Comparison of ENCODE assay signal across 10 mouse cellular contexts in genomic region chr14:60377107-60377506, GRCm38 (mm10). TPM values are rescaled to one million over a fixed set of nuclear protein-coding genes. Genes with fewer than 3 reads are reported as not detected.
DNase-seq lines count a peak whose midpoint lies in the region; ATAC-seq lines count a peak whose summit lies in the region.
"Had no signal": no experiment of that assay in that cellular context is flagged by ENCODE, and none has a peak within 500 bp of the region (broad histone marks: within the 10 kb centered on the region; RNA-seq: fewer than 3 reads in every experiment).

No protein-coding gene starts in this region.

- H3K27me3 ChIP-seq in embryonic facial prominence, embryonic 14.5 days (replicated peaks; ENCODE audit: control insufficient read depth, insufficient read depth, low read length): peaks cover 23% of the 10 kb centered on the region
- no peaks in the 10 kb centered on the region for H3K27me3 ChIP-seq in forebrain, embryonic 16.5 days (replicated peaks; ENCODE audit: control insufficient read depth, insufficient read depth, low read length)
- no peaks in the 10 kb centered on the region for H3K27me3 ChIP-seq in midbrain, embryonic 14.5 days (ENCODE audit: control insufficient read depth, insufficient read depth, low read length)

- no peaks in the 10 kb centered on the region for H3K36me3 ChIP-seq in embryonic facial prominence, embryonic 14.5 days (ENCODE audit: control insufficient read depth, insufficient read depth, low read length)
- H3K36me3 ChIP-seq in forebrain, embryonic 16.5 days (ENCODE audit: control insufficient read depth, insufficient read depth): no peaks in the 10 kb centered on the region
- 0 out of 2 replicates have a peak, but pooled peaks cover 7% of the 10 kb centered on the region for H3K36me3 ChIP-seq in midbrain, embryonic 14.5 days (ENCODE audit: control insufficient read depth, insufficient read depth, low read length)

- intact Hi-C loops in gastrocnemius, postnatal 14 days (cut with DNase I; ENCODE audit: low total_unique reads): no loop called here

- peaks cover 7% of the 10 kb centered on the region for H3K4me1 ChIP-seq in embryonic facial prominence, embryonic 14.5 days (ENCODE audit: control insufficient read depth, insufficient read depth, low read length)
- H3K4me1 ChIP-seq in forebrain, embryonic 16.5 days (replicated peaks; ENCODE audit: control insufficient read depth, insufficient read depth, low read length): peaks cover 28% of the 10 kb centered on the region
- peaks cover 31% of the 10 kb centered on the region for H3K4me1 ChIP-seq in midbrain, embryonic 14.5 days (ENCODE audit: control insufficient read depth, insufficient read depth, low read length)

- 82% methylated on average over 2 of the region's 2 CpGs for WGBS in embryonic facial prominence, embryonic 14.5 days
- 58% methylated on average over 2 of the region's 2 CpGs for whole genome bisulfite sequencing in forebrain, embryonic 16.5 days
- WGBS in midbrain, embryonic 14.5 days: 52% methylated on average over 2 of the region's 2 CpGs

- no peak overlapping the region for H3K9ac ChIP-seq in embryonic facial prominence, embryonic 14.5 days (ENCODE audit: low read depth, low read length)
- no peak overlapping the region; the same call in 1 of the 2 replicates for H3K9ac ChIP-seq in forebrain, embryonic 16.5 days (replicated peaks; ENCODE audit: low read depth, low read length)
- peak overlapping the region; percentile 98; the same call in 1 of the 2 replicates for H3K9ac ChIP-seq in midbrain, embryonic 14.5 days (replicated peaks; ENCODE audit: low read length)

- H3K27ac ChIP-seq in embryonic facial prominence, embryonic 14.5 days (replicated peaks; ENCODE audit: low read depth, low read length): no peak overlapping the region
- peak overlapping the region; percentile 95; the same call in 1 of the 2 replicates for H3K27ac ChIP-seq in forebrain, embryonic 16.5 days (ENCODE audit: low read length)
- peak overlapping the region; percentile 98 for H3K27ac ChIP-seq in midbrain, embryonic 14.5 days (replicated peaks; ENCODE audit: low read depth, low read length)

- no peaks in the 10 kb centered on the region for H3K9me3 ChIP-seq in embryonic facial prominence, embryonic 14.5 days (ENCODE audit: control insufficient read depth, low read length)
- H3K9me3 ChIP-seq in forebrain, embryonic 16.5 days (ENCODE audit: control insufficient read depth, low read length): no peaks in the 10 kb centered on the region
- no peaks in the 10 kb centered on the region for H3K9me3 ChIP-seq in midbrain, embryonic 14.5 days (ENCODE audit: control insufficient read depth, low read length)

- no peak; the same call in 1 of the 2 replicates for ATAC-seq in embryonic facial prominence, embryonic 14.5 days (ENCODE audit: low read depth)
- no peak; the same call in 1 of the 2 replicates for ATAC-seq in forebrain, embryonic 16.5 days
- ATAC-seq in midbrain, embryonic 14.5 days (ENCODE audit: low FRiP score, low TSS enrichment): no peak
- ATAC-seq: lung, postnatal 0 days had no signal

- peak; percentile 66 for DNase-seq in heart, adult 11 months
- DNase-seq in heart, adult 9 months (ENCODE audit: low spot score in 2 of 2): no peak
- DNase-seq in embryonic facial prominence, embryonic 14.5 days (ENCODE audit: low spot score): no peak
- no peak for DNase-seq in midbrain, embryonic 14.5 days
- no peak for DNase-seq in thymus, postnatal 0 days (ENCODE audit: low spot score)
- no peak for DNase-seq in gastrocnemius, postnatal 14 days
- DNase-seq: embryo, embryonic 11 days; heart, adult 18-20 months had no signal

- no peak overlapping the region for H3K4me3 ChIP-seq in embryonic facial prominence, embryonic 14.5 days (ENCODE audit: low read depth, low read length)
- no peak overlapping the region; the same call in 1 of the 2 replicates for H3K4me3 ChIP-seq in forebrain, embryonic 16.5 days (replicated peaks; ENCODE audit: low read length)
- no peak overlapping the region for H3K4me3 ChIP-seq in midbrain, embryonic 14.5 days (replicated peaks; ENCODE audit: low read depth, low read length)

- H3K4me2 ChIP-seq in embryonic facial prominence, embryonic 14.5 days (ENCODE audit: low read depth, low read length): peak overlapping the region; percentile 94
- H3K4me2 ChIP-seq in forebrain, embryonic 16.5 days (ENCODE audit: low read length): peak overlapping the region; percentile 91
- H3K4me2 ChIP-seq in midbrain, embryonic 14.5 days (ENCODE audit: low read length): peak overlapping the region; percentile 83

RNA-seq across cellular contexts. Expression of gene Amer2, which starts 4.0 kb away (rescaled TPM):
- 1.1 and 1.6 TPM in 2 replicates for polyA plus RNA-seq in embryonic facial prominence, embryonic 14.5 days (2014; fragmentation: Nextera tagmentation; extraction: Ambion mirVana)
- polyA plus RNA-seq in forebrain, embryonic 16.5 days (2015; fragmentation: Nextera tagmentation; extraction: Ambion mirVana): 34.6 and 35.2 TPM in 2 replicates
- polyA plus RNA-seq in midbrain, embryonic 14.5 days (2014; fragmentation: Nextera tagmentation; extraction: Ambion mirVana): 17.3 and 19.2 TPM in 2 replicates
- polyA plus RNA-seq in thymus, postnatal 0 days (2015; fragmentation: Nextera tagmentation; extraction: Ambion mirVana): 0.01 TPM in 1 of 2 replicates, not detected in the other
- under 1 TPM; 0.11 to 0.16 TPM for total RNA-seq in gastrocnemius, postnatal 14 days (2021)
- total RNA-seq: heart, adult 18-20 months had no signal
